Mouse (Mus musculus) midbrain, embryonic 14.5 days (tissue): Measurements from ENCODE around the gene Pcgf5. TPM values are rescaled to one million over a fixed set of nuclear protein-coding genes. Genes with fewer than 3 reads are reported as not detected.
"Not testable (repeated sequence)": the region's sequence is repeated elsewhere in the genome, so short reads cannot be mapped to it uniquely, and the experiment has no call there.

ENCODE experiments used
- ATAC-seq: fragments of 200-750 bp; cut with Nextera tagmentation; 2 replicates; pipeline ENCODE4 v1.8.0; 2017; ENCODE audit warnings: moderate number of reproducible peaks, moderate library complexity; ENCODE audit not compliant: low FRiP score, low TSS enrichment
- DNase-seq: peaks from one replicate; pipeline ENCODE4 v3.0.0-alpha.2; 2015
- H3K27ac ChIP-seq: fragments of 300-500 bp; sonication (generic); replicated peaks from 2 replicates; pipeline ENCODE4 v1.5.1; 2014; ENCODE audit warnings: mild to moderate bottlenecking, low read depth, low read length, moderate library complexity
- H3K27me3 ChIP-seq: fragments of 300-500 bp; sonication (generic); 2 replicates; pipeline ENCODE4 v1.6.1; 2014; ENCODE audit warnings: low read length, control low read depth, mixed read lengths; ENCODE audit not compliant: control insufficient read depth, insufficient read depth
- H3K36me3 ChIP-seq: fragments of 300-500 bp; sonication (generic); 2 replicates; pipeline ENCODE4 v1.6.1; 2014; ENCODE audit warnings: low read length, control low read depth; ENCODE audit not compliant: control insufficient read depth, insufficient read depth
- H3K4me1 ChIP-seq: fragments of 300-500 bp; sonication (generic); 2 replicates; pipeline ENCODE4 v1.6.1; 2014; ENCODE audit warnings: mild to moderate bottlenecking, antibody characterized with exemption, low read length, control low read depth; ENCODE audit not compliant: control insufficient read depth, insufficient read depth
- H3K4me2 ChIP-seq: fragments of 300-500 bp; sonication (generic); 2 replicates; pipeline ENCODE4 v1.6.1; 2014; ENCODE audit warnings: mild to moderate bottlenecking, low read length, moderate library complexity
- H3K4me3 ChIP-seq: fragments of 300-500 bp; sonication (generic); replicated peaks from 2 replicates; pipeline ENCODE4 v1.5.1; 2014; ENCODE audit warnings: low read depth, low read length
- H3K9ac ChIP-seq: fragments of 300-500 bp; sonication (generic); replicated peaks from 2 replicates; pipeline ENCODE4 v1.6.1; 2014; ENCODE audit warnings: mild to moderate bottlenecking, low read length, moderate library complexity
- H3K9me3 ChIP-seq: fragments of 300-500 bp; sonication (generic); 2 replicates; pipeline ENCODE4 v1.6.1; 2016; ENCODE audit warnings: low read length, control low read depth, mixed read lengths; ENCODE audit not compliant: control insufficient read depth
- WGBS: fragments of 180-500 bp; shearing (Covaris S2); extraction: QIAGEN DNeasy Blood & Tissue Kit; methylation state at CpG from one replicate; pipeline ENCODE4 v1.1.7; 2014; 5-methylcytosine and 5-hydroxymethylcytosine counted together
- polyA plus RNA-seq: library from polyadenylated mRNA; unstranded; fragments of >200 nt; fragmentation: Nextera tagmentation; extraction: Ambion mirVana; gene quantifications from 2 replicates; pipeline ENCODE4 v1.2.1, GENCODE M21; 2014

Pcgf5 gene
- polyA plus RNA-seq, 1 experiment from 2014 or later = 7.8 TPM

- no peaks in the 10 kb centered on the region for H3K4me1 ChIP-seq
- H3K4me3 ChIP-seq = no peak overlapping the region
- DNase-seq (peak; percentile 84), ATAC-seq (peak; percentile 60; the same call in 1 of the 2 replicates)
- H3K27ac ChIP-seq = no peak overlapping the region
- WGBS = 57% methylated on average over 9 of the region's 9 CpGs
- H3K36me3 ChIP-seq = no peaks in the 10 kb centered on the region
- H3K9ac ChIP-seq = no peak overlapping the region
- no peaks in the 10 kb centered on the region for H3K9me3 ChIP-seq
- H3K4me2 ChIP-seq = no peak overlapping the region
- no peaks in the 10 kb centered on the region for H3K27me3 ChIP-seq
These were observed 92.0 kb downstream of the Pcgf5 start for GRCm38 (mm10) chr19:36439894-36440714.

- H3K27me3 ChIP-seq = no peaks in the 10 kb centered on the region
- no peaks in the 10 kb centered on the region for H3K9me3 ChIP-seq
- H3K4me1 ChIP-seq = no peaks in the 10 kb centered on the region
- H3K9ac ChIP-seq = no peak overlapping the region
- ATAC-seq (no peak), DNase-seq (no peak)
- H3K27ac ChIP-seq = no peak overlapping the region
- no peaks in the 10 kb centered on the region for H3K36me3 ChIP-seq
- WGBS = 89% methylated on average over 3 of the region's 3 CpGs
- H3K4me3 ChIP-seq = no peak overlapping the region
- H3K4me2 ChIP-seq = no peak overlapping the region
These were observed 103.0 kb downstream of the Pcgf5 start for GRCm38 (mm10) chr19:36450997-36451608.

- no peaks in the 10 kb centered on the region for H3K9me3 ChIP-seq
- DNase-seq (no peak), ATAC-seq (no peak)
- H3K4me3 ChIP-seq = no peak overlapping the region
- WGBS = 79% methylated on average over 5 of the region's 5 CpGs
- H3K36me3 ChIP-seq = no peaks in the 10 kb centered on the region
- H3K27me3 ChIP-seq = no peaks in the 10 kb centered on the region
- no peak overlapping the region for H3K4me2 ChIP-seq
- H3K4me1 ChIP-seq = no peaks in the 10 kb centered on the region
- H3K27ac ChIP-seq = no peak overlapping the region
- H3K9ac ChIP-seq = no peak overlapping the region
These were observed 103.6 kb downstream of the Pcgf5 start for GRCm38 (mm10) chr19:36451731-36452130.

- not testable (repeated sequence) for H3K36me3 ChIP-seq, ATAC-seq, H3K9ac ChIP-seq, H3K27ac ChIP-seq, H3K4me2 ChIP-seq, DNase-seq, H3K27me3 ChIP-seq, H3K4me1 ChIP-seq, H3K4me3 ChIP-seq, H3K9me3 ChIP-seq
- 85% methylated on average over 3 of the region's 3 CpGs for WGBS
These were observed 104.1 kb downstream of the Pcgf5 start for GRCm38 (mm10) chr19:36452210-36452609.

- no peak overlapping the region for H3K4me2 ChIP-seq
- no peak overlapping the region for H3K4me3 ChIP-seq
- no peak for ATAC-seq
- H3K27me3 ChIP-seq = no peaks in the 10 kb centered on the region
- DNase-seq = no peak
- no peak overlapping the region for H3K27ac ChIP-seq
- H3K4me1 ChIP-seq = no peaks in the 10 kb centered on the region
- no peaks in the 10 kb centered on the region for H3K9me3 ChIP-seq
- H3K36me3 ChIP-seq = no peaks in the 10 kb centered on the region
- WGBS = 90% methylated on average over 4 of the region's 4 CpGs
- no peak overlapping the region for H3K9ac ChIP-seq
These were observed 105.3 kb downstream of the Pcgf5 start for GRCm38 (mm10) chr19:36453451-36453850.

GRCm38 (mm10) chr19:36470106-36470505 is 122.0 kb downstream of the Pcgf5 start:
- no peak for ATAC-seq
- DNase-seq = peak; percentile 46

GRCm38 (mm10) chr19:36471325-36471724 is 123.2 kb downstream of the Pcgf5 start:
- H3K9ac ChIP-seq = no peak overlapping the region
- no peaks in the 10 kb centered on the region for H3K27me3 ChIP-seq
- 90% methylated on average over 3 of the region's 3 CpGs for WGBS
- H3K9me3 ChIP-seq = no peaks in the 10 kb centered on the region
- no peak overlapping the region for H3K27ac ChIP-seq
- no peak for DNase-seq
- no peaks in the 10 kb centered on the region for H3K4me1 ChIP-seq
- H3K4me3 ChIP-seq = no peak overlapping the region
- no peak for ATAC-seq
- no peak overlapping the region for H3K4me2 ChIP-seq
- H3K36me3 ChIP-seq = no peaks in the 10 kb centered on the region

More at GRCm38 (mm10) chr19:36470106-36470505, 122.0 kb downstream of the Pcgf5 start:
- WGBS = 27% methylated on average over 6 of the region's 6 CpGs
- Histone ChIP-seq H3K27ac (no peak overlapping the region), H3K4me3 (no peak overlapping the region), H3K9ac (no peak overlapping the region), H3K9me3 (no peaks in the 10 kb centered on the region), H3K36me3 (no peaks in the 10 kb centered on the region), H3K4me2 (no peak overlapping the region), H3K4me1 (no peaks in the 10 kb centered on the region), H3K27me3 (no peaks in the 10 kb centered on the region)

- Histone ChIP-seq H3K4me2 (no peak overlapping the region), H3K4me3 (no peak overlapping the region), H3K9ac (no peak overlapping the region), H3K4me1 (no peaks in the 10 kb centered on the region), H3K36me3 (no peaks in the 10 kb centered on the region), H3K27me3 (no peaks in the 10 kb centered on the region), H3K9me3 (no peaks in the 10 kb centered on the region), H3K27ac (no peak overlapping the region)
- ATAC-seq (no peak), DNase-seq (no peak)
- WGBS = 97% methylated on average over 4 of the region's 4 CpGs
These were observed 128.5 kb downstream of the Pcgf5 start for GRCm38 (mm10) chr19:36476596-36476995.

GRCm38 (mm10) chr19:36477151-36477550 is 129.0 kb downstream of the Pcgf5 start:
- Histone ChIP-seq H3K4me3 (no peak overlapping the region), H3K9ac (no peak overlapping the region), H3K36me3 (no peaks in the 10 kb centered on the region), H3K4me1 (no peaks in the 10 kb centered on the region), H3K27me3 (no peaks in the 10 kb centered on the region), H3K4me2 (no peak overlapping the region), H3K9me3 (no peaks in the 10 kb centered on the region), H3K27ac (no peak overlapping the region)
- ATAC-seq = no peak
- no peak for DNase-seq
- WGBS = 67% methylated on average over 9 of the region's 9 CpGs
